Mouse (Mus musculus) kidney, adult 11 months (tissue): ENCODE measurements at regions not wholly inside any gene's neighbourhood (a gene's known extent, or its start where the extent isn't known, plus 50 kb on each side); places are given as distances from the start of the nearest gene placed in this dataset.

Experiments used
- DNase-seq: peaks from one replicate; pipeline ENCODE4 v3.0.0; 2022

DNA sequence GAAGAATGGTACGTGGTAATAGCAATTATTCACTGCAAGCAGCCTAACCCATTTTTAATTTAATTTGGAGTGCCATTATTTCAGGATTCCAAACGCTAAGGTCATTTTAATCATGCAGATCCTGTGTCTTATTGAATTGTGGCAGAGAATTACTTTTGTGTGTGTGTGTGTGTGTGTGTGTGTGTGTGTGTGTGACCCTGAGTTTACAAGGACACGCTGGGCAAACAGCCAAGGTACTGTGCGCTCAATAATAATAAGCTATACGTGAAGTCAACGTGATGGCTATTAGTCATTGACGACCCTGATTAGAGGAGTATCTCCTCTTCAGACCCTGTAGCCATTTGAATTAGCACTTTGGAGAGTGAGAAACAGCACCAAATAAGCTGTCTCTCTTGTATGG is 144.1 kb downstream of the Klf7 start:
- DNase-seq, result no peak

DNA sequence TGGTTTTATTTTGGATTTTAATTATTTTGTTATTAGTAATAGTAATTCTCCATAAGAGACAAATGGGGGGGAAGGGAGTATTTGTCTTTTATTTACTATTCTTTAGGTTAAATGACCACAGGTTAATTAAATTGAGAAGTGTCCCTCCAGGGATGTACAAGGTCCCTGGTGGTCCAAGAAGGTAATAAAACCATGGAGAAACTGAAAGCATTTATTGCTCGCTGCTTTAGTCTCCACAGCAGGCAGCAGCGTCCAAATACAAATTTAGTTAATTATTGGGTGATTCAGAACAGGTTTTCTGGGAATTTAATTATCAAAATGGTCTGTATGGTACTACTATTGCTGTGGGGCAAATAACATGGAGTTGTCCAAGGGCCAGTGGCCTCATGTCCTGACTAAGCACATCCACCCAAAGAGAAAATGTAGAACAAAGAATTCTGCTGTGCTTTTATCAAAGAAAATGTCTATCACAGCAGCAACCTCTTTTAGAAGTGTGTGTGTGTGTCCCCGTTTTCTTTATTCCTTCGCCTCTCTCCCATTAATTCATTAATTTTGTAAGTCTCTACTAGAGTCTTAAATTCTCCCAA is 144.7 kb downstream of the Klf7 start:
- DNase-seq, result no peak

DNA sequence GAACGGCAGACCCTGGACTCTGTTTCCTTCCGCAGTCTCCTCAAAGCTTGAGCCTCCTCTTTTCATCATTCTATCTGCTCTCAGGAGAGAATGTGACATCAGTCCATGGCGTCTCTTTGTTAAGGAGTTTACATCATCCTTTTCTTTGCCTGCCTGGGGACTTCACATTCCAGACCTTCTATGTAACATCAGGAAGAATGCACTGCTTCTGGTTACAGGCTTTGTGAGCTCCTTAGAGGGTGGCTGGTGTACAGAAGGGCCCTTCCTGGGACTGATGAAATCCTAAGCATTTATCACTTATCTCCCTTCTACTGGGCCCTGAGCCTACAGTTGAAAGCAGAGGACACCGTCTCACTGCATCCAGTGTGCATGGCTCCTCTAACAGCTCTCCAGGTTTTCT is 145.2 kb downstream of the Klf7 start:
- DNase-seq, result no peak

DNA sequence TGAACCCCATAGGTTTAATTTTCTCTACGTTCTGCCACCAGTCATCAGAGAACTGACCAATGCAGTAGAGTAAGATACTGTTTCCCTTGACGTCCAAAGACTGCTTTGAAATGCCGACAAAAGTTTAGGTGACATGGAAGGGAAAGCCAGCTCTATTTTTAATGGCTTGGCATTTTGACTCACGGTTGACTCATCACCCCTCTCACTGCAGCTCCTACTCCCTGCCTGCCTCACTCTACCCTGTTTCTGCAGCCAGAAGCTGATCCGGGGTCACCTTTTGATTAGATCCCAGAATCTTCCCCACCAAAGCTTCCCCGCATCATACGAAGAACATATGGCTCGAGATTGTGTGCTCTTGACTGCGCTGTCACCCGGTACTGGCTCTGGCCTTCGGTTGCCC is 154.2 kb downstream of the Klf7 start:
- DNase-seq, result no peak

DNA sequence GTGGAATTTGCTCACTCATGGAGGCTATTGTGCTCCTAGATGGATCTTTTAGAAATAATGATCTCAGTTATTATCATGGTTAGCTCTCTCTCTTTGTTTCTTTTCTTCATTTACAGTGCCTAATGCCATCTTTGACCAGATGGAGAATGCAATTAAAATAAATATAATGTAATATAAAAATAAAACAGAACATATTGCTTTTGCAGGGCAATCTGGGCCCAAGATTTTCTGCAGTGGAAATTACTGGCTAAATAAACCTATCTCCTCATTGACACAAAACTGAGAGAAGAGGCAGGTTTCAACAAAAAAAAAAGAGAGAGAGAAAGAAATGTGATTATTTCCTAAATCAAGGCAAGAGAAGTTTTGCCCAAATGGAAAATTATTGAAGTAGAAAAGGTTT is 156.6 kb downstream of the Klf7 start:
- DNase-seq, result no peak

DNA sequence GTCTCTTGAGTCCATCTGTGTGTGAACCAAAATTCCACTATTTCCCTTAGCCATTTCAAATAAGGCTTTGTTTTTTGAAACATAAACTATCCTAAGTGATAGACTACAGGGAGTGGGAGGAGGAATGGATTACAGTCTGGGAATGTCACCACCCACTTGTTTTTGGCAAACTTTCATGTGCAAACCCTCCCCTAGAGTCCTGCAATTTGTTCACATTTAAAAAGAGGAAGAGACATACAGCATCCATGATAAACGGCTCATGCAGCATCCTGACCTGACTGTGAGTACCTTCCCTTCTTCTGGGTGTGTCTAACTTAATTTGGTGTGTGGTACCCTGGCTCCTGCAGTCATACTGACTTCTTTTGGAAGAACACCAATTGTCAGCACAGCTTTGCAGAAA is 157.6 kb downstream of the Klf7 start:
- DNase-seq, result no peak

DNA sequence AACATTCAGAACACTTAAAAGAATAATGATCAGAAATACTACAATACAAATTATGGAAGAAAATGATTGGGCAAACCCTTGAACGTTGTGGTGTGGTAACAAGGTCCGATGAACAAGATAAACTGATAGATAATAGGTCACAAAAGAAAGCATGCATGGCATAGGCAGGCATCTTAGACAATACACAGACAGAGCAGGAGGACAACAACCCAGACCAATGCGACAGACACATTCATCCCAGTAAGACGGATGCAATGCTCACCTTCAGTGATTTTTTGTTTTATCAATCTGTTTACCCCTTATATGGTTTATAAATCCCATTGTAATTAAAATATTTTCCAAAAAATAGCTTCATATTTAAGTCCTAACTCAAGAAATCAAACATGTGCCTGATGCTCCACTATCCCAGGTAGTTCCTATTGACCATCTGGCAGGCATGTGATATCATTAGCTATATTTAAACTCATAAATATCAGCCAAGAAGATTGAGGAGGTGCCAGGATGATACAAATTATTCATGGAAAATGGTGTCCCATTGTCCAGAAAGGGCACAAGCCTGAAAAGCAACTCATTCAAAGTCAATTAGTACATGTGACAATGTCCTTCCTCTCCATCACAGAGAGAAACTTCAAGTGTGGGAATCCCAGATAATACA is 166.3 kb downstream of the Klf7 start:
- no peak for DNase-seq

DNA sequence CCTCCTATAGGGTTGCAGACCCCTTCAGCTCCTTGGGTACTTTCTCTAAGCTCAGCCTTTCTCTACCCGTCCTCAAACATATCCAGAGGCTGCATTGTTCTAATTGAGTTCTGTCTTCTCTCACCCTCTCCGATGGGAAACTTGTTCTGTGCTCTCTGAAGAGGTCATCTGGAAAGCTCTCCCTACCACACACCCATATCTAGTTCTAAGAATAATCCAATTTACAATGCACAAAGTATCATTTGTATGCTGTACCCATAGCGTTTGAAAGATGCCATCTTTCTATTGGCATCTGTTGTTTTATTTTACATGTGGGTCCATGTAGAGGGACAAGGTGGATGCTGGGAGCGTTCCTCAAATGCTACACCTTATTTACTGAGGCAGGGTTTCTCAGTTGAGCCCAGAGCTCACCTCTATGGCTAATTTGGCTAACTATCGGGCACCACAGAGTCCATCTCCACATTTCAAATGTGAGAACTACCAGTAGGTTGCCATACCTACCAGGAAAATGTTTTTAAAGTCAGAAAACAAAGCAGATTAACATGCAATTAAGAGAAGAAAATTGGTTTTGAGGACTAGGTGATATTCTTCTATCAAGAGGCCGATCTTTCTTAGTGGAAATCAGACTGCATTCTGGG is 167.1 kb downstream of the Klf7 start:
- no peak for DNase-seq

DNA sequence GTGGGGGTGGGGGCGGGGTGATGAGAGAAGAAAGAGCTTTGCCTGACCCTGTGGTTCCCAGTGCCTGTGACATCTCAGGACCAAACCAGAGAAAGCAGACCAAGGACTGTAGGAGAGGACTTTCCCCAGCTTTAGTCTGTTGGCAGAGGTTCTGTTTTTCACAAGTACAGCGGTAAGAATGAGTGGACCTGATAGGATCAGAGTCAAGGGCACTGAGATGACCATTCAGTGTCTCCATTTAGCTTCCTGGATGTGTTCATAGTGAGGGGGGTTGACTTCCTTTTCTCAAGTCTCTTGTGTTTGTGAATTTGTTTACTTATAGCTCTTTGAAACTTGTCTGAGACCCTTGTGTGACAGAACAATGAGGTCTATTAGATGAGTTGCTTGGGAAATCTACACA is 167.9 kb downstream of the Klf7 start:
- no peak for DNase-seq

DNA sequence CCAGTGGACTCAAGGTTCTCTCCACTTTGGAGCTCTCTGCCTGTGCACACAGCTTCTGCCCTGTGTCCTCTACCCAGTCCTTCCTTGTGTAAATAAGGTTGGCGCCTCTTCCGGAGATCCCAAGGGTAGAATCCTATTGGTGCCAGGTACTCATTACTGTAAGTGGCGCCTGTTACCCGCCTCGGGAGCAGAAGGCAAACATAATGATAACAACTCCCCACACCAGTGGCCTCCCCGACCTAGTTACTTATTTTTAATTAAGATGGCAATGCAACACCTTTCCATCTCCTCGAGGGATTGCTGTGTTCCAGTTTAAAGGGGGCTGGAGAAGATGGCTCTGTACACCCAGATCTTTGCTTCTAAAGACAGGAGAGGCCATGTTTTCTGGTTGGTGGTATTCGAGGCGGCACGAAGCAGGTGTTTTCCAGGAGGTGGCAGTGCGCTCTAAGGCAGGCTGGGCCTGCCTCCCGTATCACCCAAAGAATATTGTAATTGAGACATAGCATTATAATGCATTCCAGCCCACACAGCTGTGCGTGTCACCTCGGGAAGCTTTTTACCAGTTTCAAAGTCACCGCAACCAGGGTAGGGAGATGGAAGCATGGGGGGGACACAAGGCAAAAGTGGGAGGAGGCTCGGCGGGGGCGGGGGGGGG is 168.7 kb downstream of the Klf7 start:
- peak; percentile 30 for DNase-seq

DNA sequence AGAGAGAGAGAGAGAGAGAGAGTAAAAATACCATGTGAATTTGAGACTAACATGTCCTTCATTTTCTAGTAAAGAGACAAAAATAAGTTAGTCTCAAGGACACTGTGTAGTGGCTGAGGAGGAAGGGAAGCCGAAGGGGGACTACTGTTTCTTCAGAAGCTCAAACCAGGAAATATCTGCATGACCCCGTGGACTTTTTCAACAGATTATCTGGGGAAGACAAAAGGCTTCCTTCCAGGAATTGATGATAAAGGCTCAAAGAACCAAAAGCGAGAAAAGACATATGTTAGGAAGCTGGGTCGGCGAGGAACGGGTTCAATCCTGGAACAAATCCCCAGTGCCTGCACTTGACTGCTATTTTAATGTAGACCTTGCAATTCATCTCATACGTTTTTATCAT is 170.4 kb downstream of the Klf7 start:
- no peak for DNase-seq

DNA sequence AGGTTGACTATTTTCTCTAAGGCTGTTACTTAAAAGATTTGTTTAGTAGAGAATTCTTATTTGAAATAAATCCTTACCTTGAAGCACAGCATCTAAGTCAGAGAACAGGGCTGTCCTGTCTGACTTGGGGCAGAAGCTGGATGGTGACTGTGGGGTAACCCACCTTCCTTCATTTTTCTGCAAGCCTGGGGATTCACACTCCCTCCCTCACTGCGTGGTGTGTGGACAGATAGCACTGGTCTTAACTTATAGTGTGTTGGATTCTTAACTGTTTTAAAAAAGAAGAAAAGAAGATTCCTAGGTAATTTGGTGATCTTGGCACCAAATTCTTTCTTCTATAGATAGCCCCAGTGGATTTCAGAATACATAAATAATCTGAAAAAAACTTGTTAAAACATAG is 174.8 kb downstream of the Klf7 start:
- DNase-seq, result no peak

DNA sequence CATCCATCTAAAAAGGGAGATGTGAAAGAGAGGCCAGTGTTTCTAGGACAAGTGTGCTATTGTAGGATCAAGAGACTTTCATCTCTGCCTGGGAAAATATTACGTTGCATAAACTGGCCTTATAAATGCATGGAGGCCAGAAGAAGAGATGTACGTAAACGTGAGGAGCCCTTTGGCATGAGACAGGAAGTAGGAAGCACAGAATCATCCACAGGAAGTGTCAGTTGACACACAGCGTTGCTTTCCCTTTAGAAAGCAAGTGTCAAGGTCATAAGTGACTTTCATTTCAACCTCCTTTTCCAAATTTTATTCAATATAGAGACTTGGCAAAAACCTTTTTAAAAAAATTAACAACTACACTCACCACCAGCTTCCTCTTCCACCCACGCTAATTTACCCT is 175.2 kb downstream of the Klf7 start:
- no peak for DNase-seq

DNA sequence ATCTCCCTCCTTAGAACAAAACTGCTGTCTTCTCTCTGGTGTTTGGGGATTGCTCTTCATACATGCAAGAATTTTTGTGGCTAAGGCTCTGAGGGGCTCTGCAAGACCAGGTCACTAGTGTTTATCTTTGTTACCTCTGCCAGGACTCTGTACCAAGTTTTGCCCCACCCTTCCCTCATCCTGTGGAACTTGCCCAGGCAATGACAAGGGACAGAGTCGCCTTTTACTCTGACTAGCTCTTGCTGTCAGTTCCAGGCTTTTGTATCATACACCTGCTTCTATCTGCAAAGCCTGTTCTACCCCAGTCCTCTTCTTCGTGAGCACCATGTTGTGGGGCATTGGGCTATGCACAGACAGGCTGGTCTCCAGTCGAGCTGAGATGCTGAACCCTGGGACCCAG is 175.7 kb upstream of the 4933402D24Rik start:
- no peak for DNase-seq

DNA sequence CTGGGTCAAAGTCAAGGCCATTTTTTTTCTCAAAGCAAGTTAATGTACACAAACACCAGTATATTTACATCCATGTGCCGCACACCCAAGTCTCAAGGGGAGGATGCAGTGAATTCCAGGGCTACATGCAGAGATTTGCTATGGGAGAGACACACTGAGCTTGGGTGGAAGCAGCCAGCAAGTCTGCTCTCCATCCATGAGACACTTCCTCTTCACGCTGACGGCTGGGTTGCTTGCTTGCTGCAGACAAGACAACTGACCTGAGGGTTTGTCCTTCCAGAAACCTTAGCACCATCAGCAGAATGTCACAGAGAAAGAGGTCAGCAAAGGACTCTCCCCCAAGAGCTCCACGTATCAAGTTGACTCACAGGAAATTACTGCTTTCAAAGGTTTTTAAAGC is 169.3 kb upstream of the 4933402D24Rik start:
- DNase-seq, result no peak

DNA sequence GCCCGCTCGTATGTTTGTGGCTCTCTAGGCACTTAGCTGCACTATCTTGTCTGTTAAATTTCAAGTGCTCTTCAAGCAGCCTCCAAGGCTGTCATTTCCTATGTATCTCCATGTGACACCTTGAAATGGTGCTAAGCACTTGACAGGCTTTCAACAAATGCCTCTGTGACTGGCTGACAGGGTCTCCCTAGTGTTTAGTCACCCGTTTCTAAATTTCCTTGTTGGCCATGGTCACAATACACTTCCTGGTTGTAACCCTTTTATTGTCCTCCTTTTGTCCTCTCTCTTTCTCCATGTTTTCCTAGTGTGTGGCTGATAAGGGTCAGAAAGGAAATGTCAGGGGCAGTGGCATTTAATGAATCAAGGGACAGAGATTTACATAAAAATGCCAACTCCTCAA is 168.4 kb upstream of the 4933402D24Rik start:
- no peak for DNase-seq

DNA sequence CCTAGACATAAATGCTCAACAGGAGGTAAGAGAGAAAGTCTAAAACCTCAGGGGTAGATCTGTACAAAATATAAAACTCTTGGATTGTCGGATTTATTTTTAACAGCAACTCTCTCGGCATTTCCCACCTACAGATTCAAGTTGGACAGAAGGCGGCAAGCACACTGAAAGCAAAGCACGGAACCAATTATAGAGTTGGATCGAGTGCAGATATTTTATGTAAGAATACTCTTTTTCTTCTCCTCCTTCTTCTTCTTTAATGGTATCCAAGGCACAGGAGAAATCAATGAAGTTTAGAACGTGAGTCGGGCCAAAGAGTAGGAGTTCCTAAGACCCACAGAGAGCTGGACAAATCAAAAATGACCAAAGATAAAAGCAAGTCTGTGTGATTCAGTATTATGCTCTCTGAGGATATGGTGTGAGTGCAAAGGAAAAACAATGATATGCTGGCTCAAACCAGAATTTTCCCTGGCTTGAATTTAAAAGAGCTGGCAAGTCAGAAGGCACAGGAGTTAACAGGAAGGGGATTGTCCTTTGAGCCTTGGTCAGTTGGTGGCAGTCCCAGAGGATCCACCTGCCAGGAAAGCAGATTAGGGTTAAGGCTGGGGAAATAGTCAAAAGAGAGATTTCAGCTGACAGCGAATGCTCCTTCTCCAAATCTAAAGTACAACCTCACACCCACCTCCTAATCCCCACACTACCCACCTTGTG is 165.7 kb upstream of the 4933402D24Rik start:
- no peak for DNase-seq

DNA sequence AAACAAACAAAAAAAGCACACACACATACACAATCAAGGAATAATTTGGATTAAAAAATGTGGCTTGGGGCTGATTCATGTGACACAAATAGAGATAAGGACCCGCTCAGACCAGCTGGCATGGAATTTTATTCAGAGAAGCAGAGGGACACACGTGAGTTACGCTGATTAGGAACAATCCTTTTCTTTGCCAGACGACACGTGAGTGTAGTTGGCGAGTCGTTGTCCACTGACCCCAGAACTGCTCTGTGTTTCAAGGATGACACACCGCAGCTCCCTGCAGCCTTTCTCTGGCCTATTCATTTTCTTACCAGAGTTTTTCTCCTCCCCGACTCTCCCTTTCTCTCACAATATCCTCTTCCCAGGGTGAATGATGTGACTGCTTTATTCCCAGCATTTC is 163.4 kb upstream of the 4933402D24Rik start:
- no peak for DNase-seq

DNA sequence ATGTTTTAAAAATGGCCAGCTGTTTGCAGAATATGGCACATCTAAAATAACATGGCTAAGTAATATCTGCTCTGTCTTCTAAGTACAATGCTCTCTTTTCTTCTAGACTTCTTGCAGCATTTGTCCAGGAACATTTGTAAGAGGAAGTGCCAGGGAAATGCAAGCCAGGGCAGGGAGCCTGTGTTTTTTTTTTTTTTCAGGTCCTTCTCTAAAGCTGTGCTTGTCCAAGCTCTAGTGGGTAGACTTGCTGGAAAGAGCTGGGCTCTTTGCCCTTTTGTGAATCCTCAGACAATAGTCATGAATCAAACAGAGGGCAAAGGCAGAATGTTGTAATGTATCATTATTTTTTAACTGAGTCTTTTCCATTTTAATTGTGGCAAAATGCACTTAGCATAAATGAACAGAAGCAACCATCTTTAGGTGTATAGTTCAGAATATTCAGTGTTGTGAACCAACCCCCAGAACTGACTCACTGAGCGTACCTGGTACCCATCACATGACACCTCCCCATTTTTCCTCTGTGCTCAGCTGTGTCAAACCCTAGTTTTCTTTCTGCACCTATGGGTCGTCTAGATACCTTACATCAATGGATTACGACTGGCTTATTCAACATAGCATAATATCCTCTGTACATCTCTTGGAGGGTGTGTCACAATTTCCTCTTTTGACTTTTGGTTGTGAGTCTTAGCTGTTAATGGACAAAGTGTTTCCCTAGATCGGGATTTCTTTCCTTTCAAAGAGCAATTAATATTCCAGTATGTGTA is 160.5 kb upstream of the 4933402D24Rik start:
- DNase-seq, result no peak

DNA sequence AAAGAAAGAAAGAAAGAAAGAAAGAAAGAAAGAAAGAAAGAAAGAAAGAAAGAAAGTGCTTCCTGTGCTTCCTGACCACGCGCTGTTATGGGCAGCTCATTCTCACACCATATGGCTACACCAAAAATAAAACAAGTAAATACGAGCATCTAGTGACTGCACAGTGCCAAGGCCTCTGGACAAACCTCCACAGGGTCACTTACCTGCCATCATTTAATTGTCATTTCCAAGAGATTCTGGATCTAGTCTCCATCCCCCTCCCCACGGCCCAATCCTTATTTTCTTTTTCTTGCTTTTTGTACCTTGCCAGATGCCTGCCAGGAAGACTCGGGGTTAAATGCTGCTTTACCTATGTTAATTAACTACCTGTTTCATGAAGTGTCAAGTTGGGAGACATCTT is 159.8 kb upstream of the 4933402D24Rik start:
- no peak for DNase-seq

DNA sequence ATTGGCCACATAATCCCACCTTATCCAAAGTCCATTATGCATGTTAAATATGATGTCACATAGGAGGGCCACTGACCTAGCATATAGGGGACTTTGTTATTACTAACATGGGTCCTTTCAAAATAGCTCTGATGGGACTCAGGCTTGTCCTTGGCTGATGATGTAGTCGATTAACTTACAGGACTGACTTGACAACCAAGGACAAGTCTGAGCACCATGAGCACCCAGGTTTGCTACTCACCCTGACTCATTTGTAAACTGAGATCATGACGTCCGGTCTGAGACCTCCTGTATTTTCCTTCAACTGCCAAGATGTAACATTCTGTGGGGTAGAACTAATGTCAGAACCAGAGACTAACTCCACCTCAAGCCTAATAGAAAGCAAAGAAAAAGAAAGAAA is 159.3 kb upstream of the 4933402D24Rik start:
- no peak for DNase-seq

DNA sequence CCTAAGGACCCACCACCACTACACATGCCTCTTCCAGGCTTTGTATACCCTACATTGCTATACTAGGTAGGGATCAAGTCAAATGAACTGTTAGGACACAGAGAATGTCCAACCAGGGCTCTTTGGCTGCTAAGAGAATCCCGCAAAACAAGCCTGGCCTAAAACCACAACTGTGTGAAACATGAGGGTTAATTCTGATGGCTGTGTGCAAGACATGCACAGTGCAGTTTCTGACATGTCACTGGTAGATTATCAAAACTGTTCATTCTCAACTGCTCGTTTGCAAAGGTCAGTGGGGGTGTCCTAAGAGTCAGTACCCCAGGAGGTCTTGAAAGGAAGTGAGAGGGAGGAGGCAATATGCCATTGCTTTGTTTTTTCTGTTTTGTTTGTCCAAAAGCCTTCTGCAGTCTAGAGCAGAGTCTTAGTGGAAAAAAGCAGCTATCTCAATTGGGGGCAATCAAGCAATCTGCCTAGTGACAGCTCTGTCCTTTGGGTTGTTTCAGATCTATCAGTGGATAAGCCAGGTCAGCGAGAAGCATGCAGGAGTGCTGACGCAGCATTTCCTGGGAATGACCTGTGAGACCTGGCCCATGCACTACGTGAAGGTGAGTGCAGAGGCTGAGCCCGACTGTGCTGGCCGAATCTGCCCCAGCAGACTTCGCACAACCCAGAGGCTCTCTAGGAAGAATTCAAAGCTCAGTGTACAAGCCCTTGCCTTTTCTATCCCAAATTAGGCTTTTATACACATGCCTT is 151.3 kb upstream of the 4933402D24Rik start:
- DNase-seq, result no peak
